Mouse (Mus musculus): ENCODE data around the gene 1700010I14Rik.

DNA sequence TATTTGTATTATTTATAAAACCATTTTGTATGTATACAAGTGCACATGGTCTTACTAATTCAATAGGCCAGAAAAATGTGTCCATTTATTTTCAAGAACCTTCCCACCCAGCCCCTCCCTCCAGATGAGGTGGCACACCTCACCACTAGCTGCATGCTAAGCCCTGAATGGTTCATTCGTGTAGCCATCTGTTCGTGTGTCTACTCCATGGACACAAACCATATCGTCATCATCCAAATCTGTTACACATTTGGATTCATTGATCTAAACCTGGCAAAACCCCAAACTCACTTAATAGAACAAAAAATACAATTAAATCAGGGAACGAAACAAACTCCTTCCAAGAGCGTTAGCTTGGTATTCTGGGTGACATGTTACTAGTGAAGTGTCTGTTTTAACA, 27.0 kb upstream of the 1700010I14Rik start:
- no peak for TF ChIP-seq CTCF (IDR thresholded peaks at IDR 0.05; ENCODE audit: low read depth)
- TF ChIP-seq EP300 (IDR thresholded peaks at IDR 0.05; ENCODE audit: low read depth), result no peak

Data from liver, postnatal 0 days (tissue).